Mouse (Mus musculus): ENCODE measurements around the gene Eci1. TPM values are rescaled to one million over a fixed set of nuclear protein-coding genes. Genes with fewer than 3 reads are reported as not detected.
A peak's percentile ranks its signal among the peaks of the same experiment; 100 is the strongest.

Gene Eci1
- total RNA-seq (2021) = 10 to 100 TPM; 30.7 to 35.5 TPM
- long read RNA-seq, experiment 1, transcript Eci1-205 (7 exons, 1,137 nt) = major isoform, 15 of 19 reads
- long read RNA-seq, experiment 1, partial matches to known transcripts = 2 of 19 reads
- long read RNA-seq, experiment 1, other reads (novel, unspliced or antisense) = 2 of 19 reads
- long read RNA-seq, experiment 2, transcript Eci1-205 (7 exons, 1,137 nt) = major isoform, 28 of 39 reads
- long read RNA-seq, experiment 2, partial matches to known transcripts = 9 of 39 reads
- long read RNA-seq, experiment 2, other reads (novel, unspliced or antisense) = 2 of 39 reads

DNA sequence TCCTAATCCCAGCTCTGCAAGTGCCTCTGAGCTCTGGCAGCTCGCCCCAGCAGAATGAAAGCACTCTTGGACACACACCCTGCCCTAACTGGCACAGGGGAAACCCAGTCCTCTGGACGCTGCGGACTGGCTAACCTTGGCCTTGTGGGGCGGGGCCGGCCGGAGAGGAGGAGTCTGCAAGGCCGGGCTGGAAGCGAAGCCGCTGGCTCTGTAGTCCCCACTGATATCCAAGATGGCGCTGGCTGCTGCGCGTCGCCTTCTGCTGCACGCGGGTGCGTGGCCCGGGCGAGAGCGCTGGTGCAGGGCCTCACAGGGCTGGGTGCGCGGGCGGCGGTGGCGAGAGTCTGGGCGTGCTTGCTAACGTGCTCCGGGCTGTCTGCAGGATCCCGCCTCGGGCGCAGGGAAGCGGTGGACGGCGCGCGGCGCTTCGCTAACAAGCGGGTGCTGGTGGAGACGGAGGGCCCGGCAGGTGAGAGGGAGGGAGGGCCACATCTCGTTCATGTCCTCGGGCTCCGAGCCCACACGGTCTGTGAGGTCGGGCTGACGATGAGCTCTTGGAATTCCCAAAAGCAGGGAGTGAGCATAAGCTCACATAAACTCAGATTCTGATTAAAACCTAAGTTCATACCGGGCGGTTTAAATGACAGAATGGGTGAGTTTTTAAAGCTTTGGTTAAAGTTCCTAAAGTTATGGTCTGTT lies at the start of gene Eci1:
Gene Eci1 (plus strand): TSS at position 171 of the 699 bp plus-strand sequence.
- H3K27ac ChIP-seq = peak within 1 kb of the TSS; percentile 93
- peak within 1 kb of the TSS; percentile 71 for H3K4me3 ChIP-seq
- TF ChIP-seq CTCF (conservative IDR thresholded peaks at IDR 0.05) = no peak
- peak; percentile 87 to 94 for DNase-seq (ENCODE audit: low spot score in 2 of 2)

DNA sequence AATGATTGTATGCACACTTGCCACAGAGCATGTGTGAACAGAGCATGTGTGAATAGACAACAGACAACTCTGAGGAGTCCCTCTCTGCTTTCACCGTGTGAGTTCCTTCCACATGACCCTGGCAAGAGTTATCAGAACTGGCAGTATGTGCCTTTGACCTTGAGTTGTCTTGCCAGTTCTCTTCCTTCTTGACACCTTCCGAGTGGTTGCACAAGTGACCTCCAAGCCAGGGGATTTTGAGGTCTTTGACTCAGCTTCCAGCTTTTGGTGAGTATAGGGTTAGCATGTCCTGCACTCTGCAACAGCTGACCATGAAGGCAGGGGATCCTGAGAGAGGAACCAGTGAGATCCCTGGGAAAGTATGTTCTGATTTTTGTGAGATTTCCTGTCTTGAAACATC lies 47.9 kb upstream of the Eci1 start:
- H3K27ac ChIP-seq = no peak overlapping the region
- no peak for TF ChIP-seq CTCF (conservative IDR thresholded peaks at IDR 0.05)
- no peak overlapping the region for H3K4me3 ChIP-seq
- no peak for DNase-seq (ENCODE audit: low spot score in 2 of 2)

DNA sequence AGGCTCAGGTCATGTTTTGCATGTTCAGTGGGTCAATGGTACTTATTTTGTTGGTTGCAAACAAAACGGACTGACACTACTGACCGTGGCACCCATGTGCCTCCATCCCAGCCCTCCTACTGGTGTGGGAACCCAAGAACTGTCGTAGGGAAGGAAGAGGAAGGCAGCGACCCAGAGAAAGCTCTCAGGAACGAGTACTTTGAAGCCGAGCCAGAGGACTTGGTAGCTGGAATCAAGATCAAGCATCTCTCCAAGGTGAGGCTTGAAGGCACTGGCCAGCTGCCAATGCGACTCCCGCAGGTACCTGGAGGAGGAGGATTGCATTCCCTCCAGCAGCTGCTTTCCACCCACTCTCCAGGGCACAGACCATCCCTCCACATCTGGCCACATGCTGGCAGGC lies 42.7 kb upstream of the Eci1 start:
- no peak for TF ChIP-seq CTCF (conservative IDR thresholded peaks at IDR 0.05)
- H3K27ac ChIP-seq = no peak overlapping the region
- no peak overlapping the region for H3K4me3 ChIP-seq
- DNase-seq (ENCODE audit: low spot score in 2 of 2) = no peak

DNA sequence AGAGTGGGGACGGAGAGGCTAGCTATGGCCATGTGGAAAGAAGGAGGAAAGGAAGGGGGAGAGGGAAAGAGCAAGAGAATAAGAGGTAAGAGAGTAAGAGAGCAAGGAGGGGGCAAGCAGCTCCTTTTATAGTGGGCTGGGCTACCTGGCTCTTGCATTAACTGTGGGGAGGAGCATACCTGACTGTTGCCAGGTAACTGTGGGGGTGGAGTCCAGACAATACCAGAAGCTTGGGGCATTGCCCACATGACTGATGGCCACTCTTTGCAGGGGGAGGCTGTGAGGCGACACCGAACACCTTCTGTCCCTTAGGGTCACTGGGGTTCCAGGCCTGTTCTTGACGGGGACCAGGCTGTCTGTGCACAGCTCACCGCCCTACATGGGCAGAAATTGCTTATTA lies 37.7 kb upstream of the Eci1 start:
- no peak for DNase-seq (ENCODE audit: low spot score in 2 of 2)
- no peak overlapping the region for H3K27ac ChIP-seq
- no peak overlapping the region for H3K4me3 ChIP-seq
- no peak for TF ChIP-seq CTCF (conservative IDR thresholded peaks at IDR 0.05)

DNA sequence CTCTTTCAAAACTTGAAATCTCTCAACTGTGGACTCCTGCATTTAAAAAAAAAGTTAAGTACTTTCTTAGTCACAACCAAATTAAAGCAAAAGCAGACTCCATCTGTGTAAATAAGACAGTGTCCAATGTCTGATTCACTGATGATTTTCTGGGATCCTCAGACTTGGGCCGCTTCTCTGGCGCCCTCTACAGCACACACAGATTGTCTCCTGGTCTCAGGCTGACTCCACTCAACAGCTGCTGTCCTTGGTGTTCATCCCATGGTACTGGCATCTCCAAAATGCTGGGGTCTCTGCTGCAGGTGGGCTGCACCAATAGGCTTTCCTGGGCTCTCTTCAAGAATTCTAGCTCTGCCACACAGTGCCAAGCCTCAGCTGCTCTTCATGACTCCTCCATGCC lies 36.6 kb upstream of the Eci1 start:
- peak; percentile 86 for TF ChIP-seq CTCF (conservative IDR thresholded peaks at IDR 0.05)
- Histone ChIP-seq H3K4me3 (no peak overlapping the region), H3K27ac (no peak overlapping the region)
- DNase-seq (ENCODE audit: low spot score in 2 of 2) = peak in 1 of 2 experiments; percentile 50

DNA sequence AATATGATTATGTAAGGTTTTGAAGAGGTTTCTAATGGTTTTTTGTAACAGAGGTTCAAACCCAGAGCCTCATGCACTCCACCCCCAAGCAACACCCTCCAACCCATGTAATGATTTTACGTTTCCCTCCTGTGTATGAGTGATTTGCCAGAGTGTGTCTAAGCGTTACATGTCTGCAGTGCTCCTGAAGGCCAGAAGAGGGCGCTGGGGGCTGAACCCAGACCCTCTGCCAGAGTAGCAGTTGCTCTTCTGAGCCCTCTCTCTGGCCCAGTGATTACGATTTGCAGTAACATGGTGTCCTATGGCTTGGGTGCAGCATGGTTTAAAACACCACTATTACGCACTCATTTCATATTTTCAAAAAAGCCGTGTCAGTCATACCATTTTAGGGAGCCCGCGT lies 35.3 kb upstream of the Eci1 start:
- TF ChIP-seq CTCF (conservative IDR thresholded peaks at IDR 0.05) = peak; percentile 76
- Histone ChIP-seq H3K4me3 (no peak overlapping the region), H3K27ac (no peak overlapping the region)
- DNase-seq (ENCODE audit: low spot score in 2 of 2) = no peak

DNA sequence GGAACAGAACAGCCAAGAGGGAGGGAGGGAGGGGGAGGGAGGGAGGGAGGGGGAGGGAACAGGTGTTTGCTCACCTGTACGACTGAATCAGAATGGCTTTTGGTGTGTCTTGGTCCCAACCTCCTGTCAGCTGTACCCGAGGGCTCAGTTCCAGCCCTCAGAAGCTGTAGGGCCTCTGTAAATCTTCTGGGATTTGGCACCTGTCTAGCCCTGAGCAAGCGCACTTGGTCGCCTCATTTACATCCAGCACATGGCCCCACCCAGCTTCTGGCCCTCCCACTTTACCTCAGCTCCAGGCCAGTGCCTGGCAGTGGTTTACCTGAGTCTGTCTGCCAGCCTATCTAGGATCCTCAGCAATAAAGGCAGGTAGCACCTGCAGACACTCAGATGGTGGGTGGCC lies 32.9 kb upstream of the Eci1 start:
- no peak overlapping the region for H3K4me3 ChIP-seq
- TF ChIP-seq CTCF (conservative IDR thresholded peaks at IDR 0.05) = no peak
- H3K27ac ChIP-seq = no peak overlapping the region
- DNase-seq (ENCODE audit: low spot score in 2 of 2) = no peak

DNA sequence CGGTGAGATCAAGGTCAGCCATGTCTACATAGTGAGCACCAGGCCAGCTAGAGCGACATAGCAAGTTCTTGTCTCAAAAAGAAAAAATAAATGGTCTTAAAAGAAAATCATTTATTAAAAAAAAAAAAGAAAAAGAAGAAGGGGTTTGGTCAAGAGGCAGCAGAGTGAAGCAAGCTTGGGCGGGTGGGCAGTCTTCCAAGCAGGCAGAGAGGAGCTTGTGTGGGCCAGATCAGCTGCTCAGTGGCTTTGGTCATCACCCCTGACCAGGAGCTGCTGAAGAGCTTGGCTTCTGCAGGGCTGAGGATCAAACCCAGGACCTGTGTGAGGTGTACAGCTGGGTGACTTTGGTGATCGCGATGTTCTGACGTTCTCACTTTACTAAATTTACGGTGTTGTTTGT lies 32.0 kb upstream of the Eci1 start:
- H3K4me3 ChIP-seq = no peak overlapping the region
- H3K27ac ChIP-seq = peak overlapping the region; percentile 18; the same call in 1 of the 2 replicates
- no peak for TF ChIP-seq CTCF (conservative IDR thresholded peaks at IDR 0.05)
- DNase-seq (ENCODE audit: low spot score in 2 of 2) = no peak

DNA sequence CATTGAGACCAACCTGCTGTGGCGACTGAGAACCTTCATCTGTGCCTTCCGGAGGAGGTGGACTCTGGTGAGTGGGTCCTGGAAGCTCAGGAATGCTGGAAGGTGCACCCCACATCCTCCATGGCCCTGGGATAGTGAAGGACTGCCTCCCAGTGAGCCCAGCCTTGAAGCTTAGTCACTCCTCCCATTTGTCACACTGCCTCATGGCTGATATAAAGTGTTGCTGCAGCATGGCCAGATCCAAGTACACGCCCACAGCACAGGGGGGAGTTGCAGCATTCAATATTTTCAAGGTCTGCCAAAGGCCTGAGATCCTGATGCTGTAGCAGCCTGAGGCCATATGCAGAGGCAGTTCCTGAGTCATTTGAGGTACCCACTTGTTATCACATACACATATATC lies 24.1 kb upstream of the Eci1 start:
- no peak for DNase-seq (ENCODE audit: low spot score in 2 of 2)
- 0 out of 2 replicates have a peak overlapping the region, but pooled peaks have one; percentile 0 for H3K27ac ChIP-seq

DNA sequence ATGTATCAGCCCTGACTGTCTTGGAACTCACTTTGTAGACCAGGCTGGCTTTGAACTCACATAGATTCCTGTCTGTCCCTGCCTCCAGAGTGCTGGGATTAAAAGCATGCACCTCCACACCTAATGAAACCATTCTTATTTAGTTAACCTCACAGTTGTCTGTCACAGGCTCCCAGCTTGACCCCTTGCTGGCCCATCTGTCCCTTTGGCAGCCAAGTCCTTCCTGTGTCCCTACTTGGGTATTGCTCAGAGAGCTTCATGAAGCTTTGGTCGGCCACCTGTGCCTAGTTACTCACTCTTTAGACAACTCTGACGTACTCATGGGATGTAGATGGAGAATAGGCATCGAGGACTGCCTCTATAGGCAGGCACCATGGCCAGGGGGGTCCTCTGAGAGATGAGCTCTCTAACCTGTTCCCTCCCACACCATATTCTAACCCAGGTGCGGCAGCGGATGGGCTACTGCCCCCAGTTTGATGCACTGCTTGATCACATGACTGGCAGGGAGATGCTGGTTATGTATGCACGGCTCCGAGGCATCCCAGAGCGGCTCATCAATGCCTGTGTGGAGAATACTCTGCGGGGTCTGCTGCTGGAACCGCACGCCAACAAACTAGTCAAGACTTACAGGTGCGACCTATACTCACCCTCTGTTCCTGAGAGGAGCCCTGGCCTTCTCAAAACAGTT lies 19.2 kb upstream of the Eci1 start:
- no peak for TF ChIP-seq CTCF (conservative IDR thresholded peaks at IDR 0.05)
- no peak for DNase-seq (ENCODE audit: low spot score in 2 of 2)
- Histone ChIP-seq H3K27ac (no peak overlapping the region), H3K4me3 (no peak overlapping the region)

More for the DNA sequence above, 24.1 kb upstream of the Eci1 start:
- no peak for TF ChIP-seq CTCF (conservative IDR thresholded peaks at IDR 0.05)
- no peak overlapping the region for H3K4me3 ChIP-seq

DNA sequence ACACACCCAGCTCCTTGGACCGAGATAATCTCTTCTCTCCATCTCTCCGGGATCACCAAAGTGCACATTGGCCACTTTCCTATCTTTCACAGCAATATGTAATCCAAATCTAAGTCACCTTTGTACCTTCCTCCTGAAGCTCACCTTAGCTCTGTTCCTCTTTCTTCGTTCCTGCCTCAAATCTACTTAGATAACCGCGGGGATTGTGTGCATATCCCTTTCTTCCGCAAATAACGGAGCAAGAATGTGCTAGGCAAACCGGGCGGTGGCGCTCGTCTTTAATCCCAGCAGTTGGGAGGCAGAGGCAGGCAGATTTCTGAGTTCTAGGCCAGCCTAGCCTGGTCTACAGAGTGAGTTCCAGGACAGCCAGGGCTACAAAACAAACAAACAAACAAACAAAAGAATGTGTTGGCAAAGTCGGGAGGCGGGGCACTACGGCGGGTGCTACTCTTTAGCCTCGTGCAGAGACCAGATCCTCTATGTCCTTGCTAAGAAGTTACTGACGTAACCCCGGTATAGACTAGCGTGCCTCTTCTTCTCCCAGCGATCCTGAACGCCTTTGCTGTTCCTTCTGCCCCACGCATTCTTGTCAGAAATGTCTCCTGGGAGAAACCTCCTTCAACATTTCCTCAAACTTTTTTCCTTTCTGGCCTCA lies 12.8 kb upstream of the Eci1 start:
- peak overlapping the region; percentile 84 for H3K27ac ChIP-seq
- no peak for DNase-seq (ENCODE audit: low spot score in 2 of 2)
- peak; percentile 37 for TF ChIP-seq CTCF (conservative IDR thresholded peaks at IDR 0.05)
- H3K4me3 ChIP-seq = peak overlapping the region; percentile 94

DNA sequence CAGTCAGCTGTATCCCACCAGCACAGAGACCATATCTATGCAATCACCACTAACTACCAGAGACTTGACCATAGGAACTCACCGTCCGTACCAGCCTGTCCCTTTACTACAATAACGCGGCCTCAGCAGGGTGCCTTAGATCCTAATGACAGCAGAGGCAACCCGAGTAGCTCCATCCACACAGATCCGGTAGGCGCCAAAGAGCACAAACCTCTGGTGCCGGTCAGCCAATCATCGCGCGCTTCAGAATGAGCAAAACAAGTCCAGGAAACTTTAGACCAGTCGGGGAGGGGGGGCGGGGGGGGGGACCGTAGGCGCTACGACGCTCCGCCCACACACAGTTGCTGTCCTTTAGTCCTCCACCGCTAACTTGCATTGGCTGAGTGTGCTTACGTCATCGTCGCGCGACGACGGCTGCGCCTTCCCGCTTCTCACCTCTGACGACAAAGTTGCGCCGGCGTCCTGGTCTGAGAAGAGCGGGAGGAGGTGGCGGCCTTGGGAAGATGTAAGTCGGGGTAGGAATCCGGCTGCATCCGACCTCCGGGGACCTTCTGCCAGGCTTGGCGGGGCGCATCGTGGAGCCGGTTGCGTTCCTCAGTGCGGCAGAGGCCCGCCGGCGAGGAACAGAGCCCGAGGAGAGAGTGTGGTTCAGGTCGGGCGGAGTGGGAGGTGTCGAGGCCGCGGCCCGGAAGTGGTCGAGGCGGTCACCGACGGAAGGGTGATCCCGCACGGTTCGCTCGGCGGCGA lies 12.0 kb upstream of the Eci1 start, which contains the start of gene Rnps1:
Gene Rnps1 (plus strand): TSS at position 336 of the 747 bp plus-strand sequence.
- no peak for TF ChIP-seq CTCF (conservative IDR thresholded peaks at IDR 0.05)
- Histone ChIP-seq H3K27ac (peak within 1 kb of the TSS; percentile 94), H3K4me3 (peak within 1 kb of the TSS; percentile 94)
- peak; percentile 90 to 93 for DNase-seq (ENCODE audit: low spot score in 2 of 2)

Data from layer of hippocampus, adult 2 months (tissue).